Mouse (Mus musculus): ENCODE measurements around the gene Exosc8.

- TF ChIP-seq TCF12 (IDR thresholded peaks at IDR 0.05; ENCODE audit: insufficient read depth, poor library complexity, severe bottlenecking) (no peak), POLR2A (IDR thresholded peaks at IDR 0.05; ENCODE audit: insufficient read length, low read depth) (no peak), USF1 (IDR thresholded peaks at IDR 0.05; ENCODE audit: low read depth) (no peak), POLR2AphosphoS2 (IDR thresholded peaks at IDR 0.05; ENCODE audit: insufficient read length, low read depth) (no peak), E2F4 (IDR thresholded peaks at IDR 0.05; ENCODE audit: insufficient read depth) (no peak), MYOG (IDR thresholded peaks at IDR 0.05; ENCODE audit: control insufficient read depth in 1 of 3, insufficient read depth in 1 of 3, insufficient read length in 2 of 3, low read depth in 2 of 3) (no peak), CEBPB (IDR thresholded peaks at IDR 0.05; ENCODE audit: insufficient read depth, poor library complexity, severe bottlenecking) (no peak), REST (IDR thresholded peaks at IDR 0.05; ENCODE audit: insufficient read depth, insufficient read length) (no peak), TCF3 (IDR thresholded peaks at IDR 0.05; ENCODE audit: insufficient read length, low read depth) (no peak), SRF (IDR thresholded peaks at IDR 0.05; ENCODE audit: control insufficient read depth, insufficient read length, low read depth) (no peak), MYOD1 (IDR thresholded peaks at IDR 0.05; ENCODE audit: control insufficient read depth in 1 of 3, insufficient read length in 2 of 3, low read depth in 2 of 3) (no peak)
These were observed 20.9 kb upstream of the Exosc8 start for GRCm38 (mm10) chr3:54756058-54756457.
